Mouse (Mus musculus) liver, adult 2 months (tissue): ENCODE data around the gene Nrxn3. TPM values are rescaled to one million over a fixed set of nuclear protein-coding genes. Genes with fewer than 3 reads are reported as not detected.

Experiments
- DNase-seq: peaks from one replicate; pipeline ENCODE4 v3.0.0-alpha.2; 2011; ENCODE audit warnings: low read depth, low spot score; ENCODE audit errors: extremely low read depth
- H3K27ac ChIP-seq: fragments of 200-500 bp; replicated peaks from 2 replicates; pipeline ENCODE4 v1.5.1; 2012; ENCODE audit warnings: low read depth, mild to moderate bottlenecking, control low read depth, inconsistent platforms, low read length; ENCODE audit not compliant: insufficient read depth
- H3K27me3 ChIP-seq: fragments of 200-500 bp; 2 replicates; pipeline ENCODE4 v1.6.1; 2012; ENCODE audit warnings: mild to moderate bottlenecking, moderate library complexity, low read length, inconsistent platforms; ENCODE audit not compliant: control insufficient read depth, insufficient read depth
- H3K36me3 ChIP-seq: fragments of 200-500 bp; 2 replicates; pipeline ENCODE4 v1.6.1; 2012; ENCODE audit warnings: low read length, inconsistent platforms; ENCODE audit not compliant: control insufficient read depth, insufficient read depth
- H3K4me1 ChIP-seq: fragments of 200-500 bp; 2 replicates; pipeline ENCODE4 v1.6.1; 2011; ENCODE audit warnings: low read length; ENCODE audit not compliant: control insufficient read depth, insufficient read depth
- H3K4me3 ChIP-seq: fragments of 200-500 bp; 2 replicates; pipeline ENCODE4 v1.5.1; 2011; ENCODE audit warnings: low read depth, mild to moderate bottlenecking, control low read depth, low read length, moderate library complexity; ENCODE audit not compliant: insufficient read depth
- H3K79me2 ChIP-seq: fragments of 200-500 bp; 2 replicates; pipeline ENCODE4 v1.6.1; 2012; ENCODE audit warnings: inconsistent platforms, mild to moderate bottlenecking, low read length, moderate library complexity; ENCODE audit not compliant: control insufficient read depth, insufficient read depth
- H3K9ac ChIP-seq: fragments of 200-500 bp; 2 replicates; pipeline ENCODE4 v1.6.1; 2012; ENCODE audit warnings: low read depth, mild to moderate bottlenecking, control low read depth, inconsistent platforms, low read length
- CTCF ChIP-seq: fragments of 200-500 bp; IDR thresholded peaks from 2 replicates; pipeline ENCODE4 v1.5.1; 2011; ENCODE audit warnings: low read depth, low read length, control low read depth
- POLR2A ChIP-seq: fragments of 200-500 bp; IDR thresholded peaks from 2 replicates; pipeline ENCODE4 v1.6.1; 2011; ENCODE audit warnings: low read length, control low read depth; ENCODE audit not compliant: insufficient read depth; ENCODE audit errors: extremely low read depth
- WGBS: fragments of 180-500 bp; shearing (Covaris S2); methylation state at CpG from one replicate; pipeline ENCODE4 v1.1.7; 2018; 5-methylcytosine and 5-hydroxymethylcytosine counted together
- polyA plus RNA-seq: library from polyadenylated mRNA; depleted of rRNA; stranded (reverse); fragments of >200 nt; gene quantifications from 2 replicates; pipeline ENCODE4 v1.2.3, GENCODE M21; 2012
- total RNA-seq: library from RNA; depleted of rRNA; stranded (reverse); fragments of >200 nt; gene quantifications from 2 replicates; pipeline ENCODE4 v1.2.3, GENCODE M21; 2014

Gene Nrxn3
- total and polyA plus RNA-seq, 2 experiments: 0.18 to 0.31 TPM

- Histone ChIP-seq H3K27me3 (no peaks in the 10 kb centered on the region), H3K79me2 (no peaks in the 10 kb centered on the region), H3K36me3 (no peaks in the 10 kb centered on the region), H3K4me3 (no peak overlapping the region), H3K4me1 (no peaks in the 10 kb centered on the region), H3K27ac (no peak overlapping the region), H3K9ac (no peak overlapping the region)
- 75% methylated on average over 1 of the region's 1 CpGs for WGBS
- no peak for DNase-seq
- TF ChIP-seq CTCF: no peak
- TF ChIP-seq POLR2A: no peak
These were observed 836.2 kb downstream of the Nrxn3 start for GRCm38 (mm10) chr12:89558921-89559320.

GRCm38 (mm10) chr12:89561989-89562565 is 839.4 kb downstream of the Nrxn3 start:
- H3K9ac ChIP-seq: no peak overlapping the region
- no peaks in the 10 kb centered on the region for H3K27me3 ChIP-seq
- TF ChIP-seq POLR2A: no peak
- TF ChIP-seq CTCF: no peak
- H3K27ac ChIP-seq: no peak overlapping the region
- H3K4me1 ChIP-seq: no peaks in the 10 kb centered on the region
- H3K79me2 ChIP-seq: no peaks in the 10 kb centered on the region
- H3K36me3 ChIP-seq: no peaks in the 10 kb centered on the region
- 71% methylated on average over 4 of the region's 4 CpGs for WGBS
- DNase-seq: no peak
- H3K4me3 ChIP-seq: no peak overlapping the region

- H3K9ac ChIP-seq: no peak overlapping the region
- H3K27ac ChIP-seq: no peak overlapping the region
- no peaks in the 10 kb centered on the region for H3K79me2 ChIP-seq
- 75% methylated on average over 6 of the region's 6 CpGs for WGBS
- TF ChIP-seq CTCF: no peak
- no peak for TF ChIP-seq POLR2A
- DNase-seq: no peak
- no peaks in the 10 kb centered on the region for H3K4me1 ChIP-seq
- no peak overlapping the region for H3K4me3 ChIP-seq
- H3K27me3 ChIP-seq: no peaks in the 10 kb centered on the region
- no peaks in the 10 kb centered on the region for H3K36me3 ChIP-seq
These were observed 846.2 kb downstream of the Nrxn3 start for GRCm38 (mm10) chr12:89568723-89569377.

- WGBS: 75% methylated on average over 4 of the region's 4 CpGs
- Histone ChIP-seq H3K9ac (no peak overlapping the region), H3K36me3 (no peaks in the 10 kb centered on the region), H3K4me3 (no peak overlapping the region), H3K27ac (no peak overlapping the region), H3K79me2 (no peaks in the 10 kb centered on the region), H3K27me3 (no peaks in the 10 kb centered on the region), H3K4me1 (no peaks in the 10 kb centered on the region)
- TF ChIP-seq POLR2A (no peak), CTCF (no peak)
- DNase-seq: no peak
These were observed 869.8 kb downstream of the Nrxn3 start for GRCm38 (mm10) chr12:89592459-89592858.

- Histone ChIP-seq H3K9ac (no peak overlapping the region), H3K36me3 (no peaks in the 10 kb centered on the region), H3K27me3 (no peaks in the 10 kb centered on the region), H3K4me3 (no peak overlapping the region), H3K27ac (no peak overlapping the region), H3K79me2 (no peaks in the 10 kb centered on the region), H3K4me1 (no peaks in the 10 kb centered on the region)
- 83% methylated on average over 2 of the region's 2 CpGs for WGBS
- no peak for DNase-seq
- TF ChIP-seq POLR2A (no peak), CTCF (no peak)
These were observed 891.0 kb downstream of the Nrxn3 start for GRCm38 (mm10) chr12:89613670-89614069.

GRCm38 (mm10) chr12:89625746-89626145 is 903.1 kb downstream of the Nrxn3 start:
- Histone ChIP-seq H3K79me2 (no peaks in the 10 kb centered on the region), H3K27me3 (no peaks in the 10 kb centered on the region), H3K9ac (no peak overlapping the region), H3K27ac (no peak overlapping the region), H3K36me3 (no peaks in the 10 kb centered on the region), H3K4me3 (no peak overlapping the region), H3K4me1 (no peaks in the 10 kb centered on the region)
- 75% methylated on average over 4 of the region's 4 CpGs for WGBS
- TF ChIP-seq CTCF (no peak), POLR2A (no peak)
- no peak for DNase-seq
